In genomic region chr10:90003980-90004729, GRCm38 (mm10) we compare ENCODE assay signal across 29 mouse cellular contexts.
A peak's percentile ranks its signal among the peaks of the same experiment; 100 is the strongest.
DNase-seq lines count a peak whose midpoint lies in the region; ATAC-seq lines count a peak whose summit lies in the region.
"Had no signal": no experiment of that assay in that cellular context is flagged by ENCODE, and none has a peak within 500 bp of the region (broad histone marks: within the 10 kb centered on the region; RNA-seq: fewer than 3 reads in every experiment).

No protein-coding gene starts in this region.

- H3K4me1 ChIP-seq in forebrain, embryonic 15.5 days: peaks cover 7% of the 10 kb centered on the region
- H3K4me1 ChIP-seq in forebrain, embryonic 10.5 days: peaks cover 4% of the 10 kb centered on the region
- H3K4me1 ChIP-seq in midbrain, embryonic 11.5 days (ENCODE audit: control insufficient read depth, insufficient read depth, low read length): no peaks in the 10 kb centered on the region
- peaks cover 4% of the 10 kb centered on the region; the same call in 1 of the 2 replicates for H3K4me1 ChIP-seq in midbrain, embryonic 10.5 days
- peaks cover 7% of the 10 kb centered on the region for H3K4me1 ChIP-seq in forebrain, embryonic 16.5 days (replicated peaks; ENCODE audit: control insufficient read depth, insufficient read depth, low read length)
- peaks cover 9% of the 10 kb centered on the region; the same call in 1 of the 2 replicates for H3K4me1 ChIP-seq in midbrain, embryonic 16.5 days (ENCODE audit: control insufficient read depth, insufficient read depth, low read length)
- H3K4me1 ChIP-seq: limb, embryonic 12.5 days; liver, embryonic 15.5 days; neural tube, embryonic 12.5 days had no signal

- peak; percentile 73 for ATAC-seq in forebrain, embryonic 15.5 days (replicated peaks)
- no peak for ATAC-seq in midbrain, embryonic 11.5 days (ENCODE audit: low FRiP score)
- ATAC-seq in forebrain, embryonic 16.5 days: peak; percentile 74
- peak; percentile 67 for ATAC-seq in midbrain, embryonic 16.5 days
- ATAC-seq: activated CD4-positive, CD25-positive, alpha-beta regulatory T cell, adult 4 months; inflammation-experienced regulatory T-cells, adult 6 months had no signal

- 50% methylated on average over 3 of the region's 3 CpGs for WGBS in forebrain, embryonic 15.5 days
- 86% methylated on average over 3 of the region's 3 CpGs for WGBS in forebrain, embryonic 10.5 days
- 69% methylated on average over 3 of the region's 3 CpGs for WGBS in midbrain, embryonic 11.5 days
- 92% methylated on average over 3 of the region's 3 CpGs for WGBS in midbrain, embryonic 10.5 days
- WGBS in forebrain, embryonic 16.5 days: 34% methylated on average over 3 of the region's 3 CpGs
- WGBS in midbrain, embryonic 16.5 days: 36% methylated on average over 3 of the region's 3 CpGs

- no peaks in the 10 kb centered on the region for H3K36me3 ChIP-seq in forebrain, embryonic 15.5 days
- no peaks in the 10 kb centered on the region for H3K36me3 ChIP-seq in forebrain, embryonic 10.5 days (replicated peaks)
- H3K36me3 ChIP-seq in midbrain, embryonic 11.5 days (ENCODE audit: control insufficient read depth, insufficient read depth, low read length): no peaks in the 10 kb centered on the region
- H3K36me3 ChIP-seq in midbrain, embryonic 10.5 days: no peaks in the 10 kb centered on the region
- no peaks in the 10 kb centered on the region for H3K36me3 ChIP-seq in forebrain, embryonic 16.5 days (ENCODE audit: control insufficient read depth, insufficient read depth)
- no peaks in the 10 kb centered on the region for H3K36me3 ChIP-seq in midbrain, embryonic 16.5 days (ENCODE audit: control insufficient read depth, insufficient read depth, low read length)
- H3K36me3 ChIP-seq: limb, embryonic 12.5 days; liver, embryonic 15.5 days; midbrain, embryonic 12.5 days; neural tube, embryonic 12.5 days had no signal

- H3K27me3 ChIP-seq in forebrain, embryonic 15.5 days: no peaks in the 10 kb centered on the region
- H3K27me3 ChIP-seq in forebrain, embryonic 10.5 days (ENCODE audit: poor library complexity, severe bottlenecking): no peaks in the 10 kb centered on the region
- H3K27me3 ChIP-seq in midbrain, embryonic 11.5 days (ENCODE audit: control insufficient read depth, insufficient read depth, low read length): no peaks in the 10 kb centered on the region
- H3K27me3 ChIP-seq in midbrain, embryonic 10.5 days (ENCODE audit: low read depth, poor library complexity, severe bottlenecking): no peaks in the 10 kb centered on the region
- H3K27me3 ChIP-seq in forebrain, embryonic 16.5 days (replicated peaks; ENCODE audit: control insufficient read depth, insufficient read depth, low read length): no peaks in the 10 kb centered on the region
- H3K27me3 ChIP-seq in midbrain, embryonic 16.5 days (ENCODE audit: control insufficient read depth, insufficient read depth, low read depth, low read length): no peaks in the 10 kb centered on the region
- H3K27me3 ChIP-seq: limb, embryonic 12.5 days; liver, embryonic 15.5 days; midbrain, embryonic 12.5 days; neural tube, embryonic 12.5 days had no signal

- H3K4me2 ChIP-seq in forebrain, embryonic 15.5 days (replicated peaks): no peak overlapping the region
- no peak overlapping the region for H3K4me2 ChIP-seq in midbrain, embryonic 11.5 days
- H3K4me2 ChIP-seq in forebrain, embryonic 16.5 days (ENCODE audit: low read length): no peak overlapping the region
- peak overlapping the region; percentile 17; the same call in 1 of the 2 replicates for H3K4me2 ChIP-seq in midbrain, embryonic 16.5 days (ENCODE audit: low read length)
- H3K4me2 ChIP-seq: heart, embryonic 11.5 days; limb, embryonic 12.5 days; liver, embryonic 15.5 days; lung, embryonic 14.5 days; midbrain, embryonic 12.5 days; neural tube, embryonic 12.5 days had no signal

- H3K9me3 ChIP-seq in forebrain, embryonic 15.5 days: no peaks in the 10 kb centered on the region
- H3K9me3 ChIP-seq in forebrain, embryonic 10.5 days: no peaks in the 10 kb centered on the region
- no peaks in the 10 kb centered on the region for H3K9me3 ChIP-seq in midbrain, embryonic 11.5 days (ENCODE audit: control insufficient read depth, low read length)
- H3K9me3 ChIP-seq in midbrain, embryonic 10.5 days (replicated peaks): no peaks in the 10 kb centered on the region
- no peaks in the 10 kb centered on the region for H3K9me3 ChIP-seq in forebrain, embryonic 16.5 days (ENCODE audit: control insufficient read depth, low read length)
- no peaks in the 10 kb centered on the region for H3K9me3 ChIP-seq in midbrain, embryonic 16.5 days (replicated peaks; ENCODE audit: control insufficient read depth, low read length, poor library complexity, severe bottlenecking)
- H3K9me3 ChIP-seq: limb, embryonic 12.5 days; liver, embryonic 15.5 days; midbrain, embryonic 12.5 days; neural tube, embryonic 12.5 days had no signal

- no peak for DNase-seq in forebrain, embryonic 10.5 days (ENCODE audit: extremely low spot score, low spot score)
- peak; percentile 49 for DNase-seq in midbrain, embryonic 11.5 days (ENCODE audit: low spot score, missing footprints)
- no peak for DNase-seq in midbrain, embryonic 10.5 days (ENCODE audit: low spot score)
- DNase-seq in Muller cell, postnatal 12 days (ENCODE audit: inconsistent ontology term): no peak
- no peak for DNase-seq in cerebellum, adult 11-12 months
- DNase-seq: adrenal gland, adult 2 months; cerebellum, adult 18-20 months; cerebellum, postnatal 14 days; gastrocnemius, adult 2 months; gastrocnemius, postnatal 36 days; heart, adult 18-20 months; heart, postnatal 36 days; kidney, adult 11 months; kidney, postnatal 25 days; lung, embryonic 14.5 days; lung, postnatal 14 days; thymus, adult 2 months; thymus, postnatal 36 days had no signal

- no peak overlapping the region for H3K9ac ChIP-seq in forebrain, embryonic 15.5 days (replicated peaks)
- no peak overlapping the region for H3K9ac ChIP-seq in midbrain, embryonic 11.5 days (ENCODE audit: low read length)
- H3K9ac ChIP-seq in forebrain, embryonic 16.5 days (replicated peaks; ENCODE audit: low read depth, low read length): 0 out of 2 replicates have a peak overlapping the region, but pooled peaks have one; percentile 32
- no peak overlapping the region for H3K9ac ChIP-seq in midbrain, embryonic 16.5 days (ENCODE audit: low read depth, low read length)
- H3K9ac ChIP-seq: limb, embryonic 12.5 days; liver, embryonic 15.5 days; lung, embryonic 14.5 days; midbrain, embryonic 12.5 days; neural tube, embryonic 12.5 days had no signal

- no peak overlapping the region for H3K4me3 ChIP-seq in forebrain, embryonic 15.5 days
- no peak overlapping the region for H3K4me3 ChIP-seq in forebrain, embryonic 10.5 days
- no peak overlapping the region for H3K4me3 ChIP-seq in midbrain, embryonic 11.5 days (ENCODE audit: low read depth, low read length)
- no peak overlapping the region for H3K4me3 ChIP-seq in midbrain, embryonic 10.5 days
- H3K4me3 ChIP-seq in forebrain, embryonic 16.5 days (replicated peaks; ENCODE audit: low read length): no peak overlapping the region
- H3K4me3 ChIP-seq in midbrain, embryonic 16.5 days (ENCODE audit: low read depth, low read length): no peak overlapping the region
- H3K4me3 ChIP-seq: gastrocnemius, adult 2 months; limb, embryonic 12.5 days; liver, embryonic 15.5 days; midbrain, embryonic 12.5 days; myocyte; neural tube, embryonic 12.5 days had no signal

- peak overlapping the region; percentile 85 for H3K27ac ChIP-seq in forebrain, embryonic 15.5 days (replicated peaks)
- no peak overlapping the region for H3K27ac ChIP-seq in forebrain, embryonic 10.5 days
- no peak overlapping the region for H3K27ac ChIP-seq in midbrain, embryonic 11.5 days (ENCODE audit: low read depth, low read length)
- no peak overlapping the region for H3K27ac ChIP-seq in midbrain, embryonic 10.5 days (replicated peaks)
- peak overlapping the region; percentile 88 for H3K27ac ChIP-seq in forebrain, embryonic 16.5 days (ENCODE audit: low read length)
- H3K27ac ChIP-seq in midbrain, embryonic 16.5 days (ENCODE audit: low read length): peak overlapping the region; percentile 70
- H3K27ac ChIP-seq: gastrocnemius, adult 2 months; limb, embryonic 12.5 days; liver, embryonic 15.5 days; midbrain, embryonic 12.5 days; neural tube, embryonic 12.5 days had no signal

Comparison
In these comparisons a context has a peak if more than half of its experiments do, and no peak if none do; other contexts are left out.
1. H3K27ac ChIP-seq: peak in forebrain, embryonic 15.5 days (single experiment), forebrain, embryonic 16.5 days (single experiment) and midbrain, embryonic 16.5 days (single experiment); none in forebrain, embryonic 10.5 days (single experiment), midbrain, embryonic 11.5 days (single experiment) and midbrain, embryonic 10.5 days (single experiment).